Mouse (Mus musculus) olfactory bulb, adult 2 months (tissue): ENCODE results near the gene Rgs18.

Source experiments
- CTCF ChIP-seq: fragments of 200-500 bp; IDR thresholded peaks from 2 replicates; pipeline ENCODE4 v1.5.1; 2012; ENCODE audit warnings: low read depth, mild to moderate bottlenecking, low read length, moderate library complexity; ENCODE audit not compliant: insufficient read depth
- POLR2A ChIP-seq: fragments of 200-500 bp; IDR thresholded peaks from 2 replicates; pipeline ENCODE4 v1.6.1; 2012; ENCODE audit warnings: mild to moderate bottlenecking, low read depth, low read length, moderate library complexity; ENCODE audit not compliant: insufficient read depth

- TF ChIP-seq CTCF (no peak), POLR2A (no peak)
Observed at GRCm38 (mm10) chr1:144720736-144721135, 54.5 kb downstream of the Rgs18 start.
